Mouse (Mus musculus): ENCODE data around the gene Olig3.
A peak's percentile ranks its signal among the peaks of the same experiment; 100 is the strongest.
"Not testable (repeated sequence)": the region's sequence is repeated elsewhere in the genome, so short reads cannot be mapped to it uniquely, and the experiment has no call there.

Olig3 gene

DNA sequence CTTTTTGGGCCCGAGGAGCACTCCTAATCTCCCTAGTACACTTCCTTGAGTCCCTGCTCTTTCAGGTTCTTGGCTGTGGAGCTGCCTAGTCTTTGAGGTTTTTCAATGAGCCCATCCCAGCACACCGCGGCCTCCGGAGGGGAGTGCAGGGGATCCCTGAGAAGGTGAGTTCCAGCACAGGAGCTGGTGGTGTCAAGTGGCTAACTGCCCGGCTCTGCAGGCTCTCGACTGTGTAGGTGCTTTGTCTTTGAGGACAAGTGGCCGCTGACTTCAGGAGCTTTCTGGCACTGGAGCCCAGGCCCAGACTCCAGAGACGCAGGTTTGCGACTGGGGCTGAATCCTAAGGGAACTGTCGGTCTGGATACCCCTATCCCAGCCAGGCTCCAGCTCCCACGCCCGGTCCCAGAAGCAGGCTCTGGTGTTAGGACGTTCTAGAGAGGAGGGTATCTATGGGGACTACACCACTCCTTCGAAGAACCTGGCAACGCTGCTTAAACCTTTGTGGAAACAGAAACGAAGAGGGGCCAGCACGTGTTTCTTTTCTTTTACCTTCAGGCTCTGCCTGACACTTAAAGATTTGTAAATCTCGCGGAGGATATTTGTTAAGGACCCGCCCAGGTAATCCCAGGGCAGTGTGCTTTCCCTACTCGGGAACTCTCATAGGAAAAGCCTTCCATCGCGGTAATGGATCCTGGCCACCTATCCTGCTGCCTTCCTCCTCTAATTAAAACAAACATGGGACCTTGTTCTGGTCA, 5.4 kb downstream of the Olig3 start:
- DNase-seq (ENCODE audit: low read depth, low spot score): no peak

DNA sequence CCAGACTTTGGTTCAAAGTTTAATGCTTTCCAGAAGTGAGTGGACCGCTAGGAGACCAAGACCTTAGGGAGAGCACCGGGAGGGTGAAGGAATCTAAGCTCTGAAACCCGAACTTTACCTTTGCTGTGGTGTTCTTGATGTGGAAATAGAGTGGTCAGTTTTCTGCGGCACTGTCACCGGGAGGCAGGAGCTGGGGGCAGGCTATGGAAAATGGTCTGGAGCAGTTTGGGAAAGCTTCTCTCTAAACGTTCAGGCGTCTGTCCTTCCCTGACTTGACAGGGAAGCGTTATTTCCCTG, 5.9 kb downstream of the Olig3 start:
- DNase-seq (ENCODE audit: low read depth, low spot score): no peak

DNA sequence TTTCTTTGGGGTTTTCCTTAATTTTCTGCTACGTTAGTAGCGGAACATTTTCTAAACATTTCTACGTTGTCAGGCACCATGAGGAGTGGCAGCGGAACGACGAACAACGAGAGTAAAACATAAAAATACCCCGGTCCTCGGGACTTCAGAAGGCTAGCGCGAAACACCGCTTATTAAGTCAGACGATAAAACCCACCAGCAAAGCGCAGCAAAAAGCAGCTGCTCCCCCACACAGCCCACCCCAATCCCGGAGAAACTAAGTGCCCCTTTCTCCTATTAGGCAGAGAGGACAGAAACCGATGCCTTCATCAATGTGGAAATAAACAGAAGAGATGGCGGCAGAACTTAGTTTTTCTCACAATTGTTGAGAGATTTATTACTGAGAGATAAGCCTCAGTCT, 6.5 kb downstream of the Olig3 start:
- no peak for DNase-seq (ENCODE audit: low read depth, low spot score)

DNA sequence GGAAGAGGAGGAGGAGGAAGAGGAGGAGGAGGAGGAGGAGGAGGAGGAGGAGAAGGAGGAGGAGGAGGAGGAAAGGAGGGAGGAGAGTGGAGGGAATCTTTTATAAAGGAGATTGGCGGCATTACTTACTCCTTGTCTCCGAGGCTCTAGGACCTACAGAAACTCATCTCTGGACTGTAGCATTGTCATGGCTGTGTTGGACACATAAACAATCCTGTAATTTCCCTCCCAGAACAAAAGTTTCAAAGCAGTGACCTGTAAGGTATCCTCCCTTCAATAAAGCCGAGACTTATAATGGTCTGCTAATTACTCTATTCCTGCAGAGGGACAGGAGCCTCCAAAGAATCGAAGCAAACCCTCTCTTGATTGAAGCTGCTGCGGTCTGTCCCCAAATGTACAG, 7.0 kb downstream of the Olig3 start:
- no peak for DNase-seq (ENCODE audit: low read depth, low spot score)

DNA sequence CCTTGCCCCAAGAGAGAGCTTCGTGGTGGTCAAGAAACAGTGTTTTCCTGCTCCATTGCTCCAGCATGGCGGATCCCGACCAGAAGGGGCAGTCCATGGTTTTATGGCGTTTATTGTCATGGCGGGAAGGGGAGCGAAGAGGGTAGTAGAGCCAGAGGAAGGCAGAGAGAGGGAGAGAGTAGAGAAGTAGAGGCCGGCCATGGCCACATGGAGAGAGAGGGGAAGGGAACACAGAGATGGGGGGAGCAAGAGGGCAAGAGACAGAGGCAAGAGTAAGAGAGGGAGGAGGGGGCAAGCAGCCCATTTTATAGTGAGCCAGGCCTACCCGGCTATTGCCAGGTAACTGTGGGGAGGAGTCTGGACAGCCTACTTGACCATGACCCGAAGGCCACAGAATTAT, 12.8 kb downstream of the Olig3 start:
- no peak for DNase-seq (ENCODE audit: low read depth, low spot score)

DNA sequence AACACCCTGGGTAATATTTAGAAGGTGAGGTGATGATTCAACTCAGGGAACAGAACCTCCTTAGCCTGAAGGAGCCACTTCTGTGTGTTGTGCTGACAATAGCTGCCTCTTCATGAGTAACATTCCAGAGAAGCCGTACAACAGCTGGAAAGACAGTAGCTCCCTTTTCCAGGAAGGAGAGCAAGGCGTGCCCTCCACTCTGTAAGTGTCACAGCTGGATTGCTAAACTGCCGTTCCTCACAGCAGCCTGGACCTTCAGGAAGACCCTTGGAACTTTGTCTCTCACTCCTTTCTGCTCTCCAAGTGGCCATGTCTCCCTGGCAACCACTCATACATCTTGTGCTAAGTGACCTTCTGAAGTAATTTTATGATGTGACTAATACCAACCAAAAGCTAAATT, 13.8 kb downstream of the Olig3 start:
- DNase-seq (ENCODE audit: low read depth, low spot score): no peak

DNA sequence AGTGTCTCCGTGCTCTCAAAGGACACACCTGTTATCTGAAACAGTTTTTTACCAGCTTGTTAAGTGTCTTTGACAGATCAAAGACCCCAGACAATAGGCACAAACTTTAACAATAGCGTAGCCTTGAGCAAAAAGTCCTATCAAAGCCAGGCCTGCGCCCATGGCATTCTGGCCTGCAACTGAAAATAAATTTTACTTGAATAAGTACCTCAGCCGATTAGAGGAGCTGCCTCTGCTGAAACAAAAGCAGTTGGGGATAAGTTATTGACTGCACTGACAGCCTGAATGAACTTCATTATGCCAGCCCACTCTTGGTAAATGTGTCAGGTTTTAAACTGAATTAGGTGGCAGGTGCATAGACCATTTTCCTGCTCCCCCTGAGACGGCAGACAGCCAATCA, 15.9 kb downstream of the Olig3 start:
- DNase-seq (ENCODE audit: low read depth, low spot score): no peak

DNA sequence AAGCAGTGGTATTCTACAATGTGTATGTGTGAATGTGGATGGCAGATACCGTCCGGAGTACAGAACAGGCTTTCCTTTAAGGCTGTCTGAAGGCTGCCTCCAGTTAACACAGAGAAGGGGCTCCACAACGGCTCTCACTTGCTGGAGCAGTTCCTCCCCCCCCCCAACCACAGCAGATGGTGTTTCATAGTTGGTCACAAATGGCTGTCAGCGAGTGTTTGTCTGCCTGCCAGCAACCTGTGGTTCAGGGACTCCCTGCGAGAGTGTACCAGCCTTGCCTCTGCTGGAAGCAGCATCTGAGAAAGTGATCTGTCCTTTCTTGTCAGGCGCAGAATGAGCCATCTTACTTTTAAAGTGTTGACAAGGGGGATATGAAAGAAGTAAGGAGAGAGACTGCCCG, 17.5 kb downstream of the Olig3 start:
- DNase-seq (ENCODE audit: low read depth, low spot score): no peak

DNA sequence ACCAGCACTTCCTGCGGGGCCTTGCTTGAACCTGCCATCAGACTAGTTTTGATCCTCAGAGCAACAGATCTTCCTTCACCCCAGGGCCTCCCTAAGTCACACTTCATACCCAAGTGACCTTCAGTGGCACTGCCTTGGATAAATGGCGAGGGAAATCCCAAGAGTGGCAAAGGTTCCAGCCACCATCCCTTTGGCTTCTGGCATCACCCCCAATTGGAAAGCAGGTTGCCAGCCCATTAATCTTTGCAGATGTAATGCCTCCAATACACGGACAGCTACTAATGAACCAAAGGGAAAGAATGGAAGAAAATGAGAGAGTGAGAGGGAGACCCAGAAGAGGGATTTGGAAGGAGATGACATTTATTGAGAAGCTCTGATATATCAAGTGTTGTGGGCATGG, 18.0 kb downstream of the Olig3 start:
- DNase-seq (ENCODE audit: low read depth, low spot score): no peak

DNA sequence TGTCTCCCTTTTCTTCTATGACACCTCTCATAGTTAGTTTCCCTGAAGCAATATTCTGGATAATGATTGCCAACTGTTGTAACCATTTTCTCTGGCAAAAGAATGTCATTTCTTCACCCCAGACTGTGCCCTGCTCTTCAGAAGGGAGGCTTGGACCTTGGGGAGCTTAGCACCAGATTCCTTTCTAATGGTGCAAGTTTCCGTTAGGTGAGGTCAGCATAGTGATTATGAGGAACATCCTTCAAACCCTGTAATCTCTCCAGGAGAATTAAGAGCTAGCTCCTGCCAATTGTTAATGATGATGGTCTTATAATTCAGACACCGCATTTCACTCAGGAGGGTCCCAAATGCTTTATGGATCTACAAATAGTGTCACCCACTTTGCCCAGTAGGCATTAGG, 19.5 kb downstream of the Olig3 start:
- DNase-seq (ENCODE audit: low read depth, low spot score): no peak

DNA sequence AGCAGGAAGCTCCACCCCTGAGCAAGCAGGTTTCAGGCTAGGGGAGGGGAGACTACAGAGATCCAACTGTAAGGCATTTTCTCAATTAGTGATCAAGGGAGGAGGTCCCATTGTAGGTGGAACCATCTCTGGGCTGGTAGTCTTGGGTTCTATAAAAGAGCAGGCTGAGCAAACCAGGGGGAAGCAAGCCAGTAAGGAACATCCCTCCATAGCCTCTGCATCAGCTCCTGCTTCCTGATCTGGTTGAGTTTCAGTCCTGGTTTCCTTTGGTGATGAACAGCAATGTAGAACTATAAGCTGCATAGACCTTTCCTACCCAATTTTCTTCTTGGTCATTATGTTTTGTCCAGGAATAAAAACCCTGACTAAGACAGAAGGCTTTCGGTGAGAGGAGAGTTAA, 24.6 kb downstream of the Olig3 start:
- not testable (repeated sequence) for DNase-seq (ENCODE audit: low read depth, low spot score)

DNA sequence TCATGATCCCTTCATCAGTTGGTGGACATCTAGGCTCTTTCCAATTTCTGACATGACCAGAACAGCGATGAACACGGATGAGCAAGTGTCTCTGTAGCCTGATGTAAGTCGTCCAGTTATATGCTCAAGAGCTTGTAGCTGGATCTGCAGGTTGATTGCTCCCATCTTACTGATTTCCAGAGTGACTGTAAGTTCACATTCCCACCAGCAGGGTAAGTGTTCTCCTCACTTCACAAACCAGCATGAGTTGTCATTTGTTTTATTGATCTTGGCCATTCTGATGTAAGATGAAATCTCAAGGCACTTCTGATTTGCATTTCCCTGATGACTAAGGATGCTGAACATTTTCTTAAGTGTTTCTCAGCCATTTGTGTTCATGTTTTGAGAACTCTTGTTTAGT, 27.8 kb downstream of the Olig3 start:
- no peak for DNase-seq (ENCODE audit: low read depth, low spot score)

DNA sequence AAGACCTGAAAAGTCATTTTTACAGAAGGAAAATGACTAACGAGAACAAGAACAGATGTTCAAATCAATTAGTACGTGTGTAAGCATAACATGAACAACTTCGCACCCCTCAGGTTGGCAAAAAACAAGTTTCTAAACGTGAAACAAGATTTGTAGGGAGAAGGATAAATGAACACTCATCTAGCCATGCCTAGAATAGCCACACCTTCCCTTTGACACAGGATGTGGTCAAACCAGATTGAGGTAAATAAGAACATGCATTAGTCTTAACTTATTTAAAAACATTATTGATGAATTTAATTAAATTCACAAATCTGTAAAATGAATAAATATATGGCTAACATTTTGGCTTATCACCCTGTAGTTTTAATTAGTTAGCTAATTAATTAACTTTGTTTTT, 35.5 kb downstream of the Olig3 start:
- DNase-seq (ENCODE audit: low read depth, low spot score): no peak

DNA sequence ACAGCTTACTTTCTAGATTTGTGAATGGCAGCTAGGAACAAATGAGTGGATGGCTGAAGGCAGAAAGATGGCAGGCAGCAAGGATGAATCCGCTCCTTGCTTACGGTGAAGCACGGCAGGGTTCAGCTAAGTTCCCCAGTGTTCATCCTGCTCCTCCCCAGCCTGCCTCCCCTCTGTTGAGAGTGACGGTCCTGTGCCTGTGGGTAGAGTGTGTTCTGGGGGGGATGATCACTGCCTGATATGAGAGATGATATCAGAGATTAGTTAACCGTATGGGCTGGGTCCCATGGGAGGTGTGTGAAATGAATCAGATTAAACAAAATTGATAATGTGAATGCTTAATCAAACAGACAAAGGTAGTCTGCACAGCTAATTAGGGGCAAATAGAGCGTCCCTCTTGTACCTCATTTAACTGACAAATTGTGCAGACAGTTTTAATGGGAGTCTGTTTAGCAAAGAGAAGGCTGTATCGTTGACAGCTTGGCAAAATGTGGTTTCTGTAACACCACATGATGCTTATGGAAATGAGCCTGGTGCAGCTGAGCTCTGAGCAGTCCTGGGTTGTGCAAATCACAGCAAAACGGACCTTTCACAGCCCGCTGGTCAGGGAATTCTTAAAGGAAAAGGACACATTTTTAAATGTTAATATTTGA, 40.3 kb downstream of the Olig3 start:
- DNase-seq (ENCODE audit: low read depth, low spot score): peak; percentile 22

DNA sequence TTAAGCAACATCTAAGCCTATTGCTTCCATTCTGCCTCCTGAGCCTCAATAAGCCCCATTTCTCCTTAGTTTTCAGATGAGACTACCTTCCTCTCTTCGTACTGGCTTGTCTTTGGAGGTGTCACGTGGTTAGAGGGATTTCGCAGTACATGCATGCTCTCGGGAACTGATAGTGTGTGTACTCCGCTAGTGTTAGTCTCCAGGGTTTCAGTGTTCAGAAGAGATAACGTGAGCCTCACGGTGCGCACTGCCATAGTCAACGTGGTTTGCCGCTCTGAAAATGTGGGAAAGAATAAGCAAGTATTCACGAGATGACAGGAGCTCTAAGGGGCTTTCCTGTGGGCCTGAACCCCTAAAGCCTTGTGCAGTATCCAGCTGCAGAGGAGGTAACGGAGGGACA, 41.1 kb downstream of the Olig3 start:
- no peak for DNase-seq (ENCODE audit: low read depth, low spot score)

DNA sequence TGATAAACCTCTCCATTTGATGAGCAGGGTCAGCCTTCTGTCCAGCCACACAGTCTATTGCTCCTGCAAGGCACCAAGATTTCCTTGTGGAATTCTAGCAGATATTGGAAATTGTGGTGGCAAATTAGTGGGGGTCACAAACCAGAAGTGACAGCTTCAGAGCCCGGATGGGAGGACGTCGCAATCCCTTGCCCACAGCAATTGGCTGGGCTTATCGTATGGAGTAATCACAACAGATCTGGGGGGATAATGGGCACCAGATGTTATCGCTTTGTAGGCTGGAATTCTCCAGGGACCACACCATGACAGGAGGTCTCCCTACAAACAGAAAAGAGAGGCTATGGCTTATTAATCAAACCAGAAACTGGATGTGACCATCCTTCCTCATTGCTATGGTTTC, 44.8 kb downstream of the Olig3 start:
- no peak for DNase-seq (ENCODE audit: low read depth, low spot score)

DNA sequence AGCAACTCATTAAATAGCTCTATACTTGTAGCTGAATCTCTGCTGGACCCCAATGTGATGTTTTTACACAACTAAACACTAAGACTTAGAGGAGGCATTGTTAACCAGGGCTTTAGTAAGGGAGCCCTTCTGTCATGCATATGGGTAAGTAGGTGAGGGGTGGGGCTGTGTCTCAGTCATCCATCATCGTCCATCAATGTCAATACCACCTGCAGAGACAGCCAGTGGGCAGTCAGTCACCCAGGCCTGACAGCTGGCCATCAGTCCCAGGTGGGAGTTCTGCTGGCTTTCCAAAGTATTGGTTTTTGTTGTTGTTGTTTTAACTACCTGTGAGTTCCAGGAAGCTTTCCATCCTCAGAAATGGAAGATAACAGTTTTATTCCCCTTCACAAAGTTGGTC, 48.1 kb downstream of the Olig3 start:
- no peak for DNase-seq (ENCODE audit: low read depth, low spot score)

DNA sequence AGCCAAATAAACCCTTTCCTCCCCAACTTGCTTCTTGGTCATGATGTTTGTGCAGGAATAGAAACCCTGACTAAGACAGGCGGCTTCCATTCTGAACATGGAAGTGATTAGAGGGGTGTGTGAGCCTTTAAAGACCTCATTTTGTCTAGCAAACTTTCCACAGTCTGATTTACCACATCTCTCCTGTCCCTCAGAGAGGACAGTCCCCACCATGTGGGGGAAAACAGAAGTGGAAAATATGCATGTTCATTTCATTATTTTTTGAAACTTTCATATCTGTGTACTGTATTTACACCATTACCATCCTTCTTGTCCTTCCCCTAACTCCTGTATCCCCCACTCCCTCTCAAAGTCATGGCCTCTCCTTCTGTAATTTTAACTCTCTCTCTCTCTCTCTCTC, 49.6 kb downstream of the Olig3 start:
- DNase-seq (ENCODE audit: low read depth, low spot score): no peak

DNA sequence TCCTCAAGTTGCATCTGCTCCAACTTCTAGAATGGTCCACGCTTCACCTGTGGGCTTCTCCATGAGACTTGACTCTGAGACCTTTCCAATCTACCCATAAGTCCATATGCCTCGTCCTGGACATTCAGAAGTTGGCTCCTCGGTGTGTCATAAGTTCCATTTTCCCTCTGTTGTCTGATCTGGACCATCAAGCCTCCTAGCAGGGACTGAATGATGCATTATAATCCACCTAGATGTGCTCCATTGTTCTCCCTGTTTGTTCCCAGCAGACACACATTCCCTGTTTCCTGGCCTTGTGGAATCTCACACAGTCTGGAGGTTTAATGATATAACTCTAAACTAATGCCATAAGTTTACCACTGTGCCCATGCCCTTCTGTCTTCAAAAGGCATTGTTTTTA, 50.8 kb downstream of the Olig3 start:
- no peak for DNase-seq (ENCODE audit: low read depth, low spot score)

Data from brain, embryonic 18.5 days (tissue).